Mouse (Mus musculus) forebrain, embryonic 14.5 days (tissue): ENCODE measurements at regions not wholly inside any gene's neighbourhood (a gene's known extent, or its start where the extent isn't known, plus 50 kb on each side); places are given as distances from the start of the nearest gene placed in this dataset.
A peak's percentile ranks its signal among the peaks of the same experiment; 100 is the strongest.
"Not testable (repeated sequence)": the region's sequence is repeated elsewhere in the genome, so short reads cannot be mapped to it uniquely, and the experiment has no call there.

ENCODE experiments used
- ATAC-seq: fragments of 200-750 bp; cut with Nextera tagmentation; 2 replicates; pipeline ENCODE4 v1.8.0; 2017; ENCODE audit warnings: mild to moderate bottlenecking, moderate library complexity
- DNase-seq: peaks from one replicate; pipeline ENCODE4 v3.0.0-alpha.2; 2015; ENCODE audit warnings: low spot score
- H3K27ac ChIP-seq: fragments of 300-500 bp; sonication (generic); 2 replicates; pipeline ENCODE4 v1.5.1; 2014; ENCODE audit warnings: low read depth, mild to moderate bottlenecking, control low read depth, low read length, moderate library complexity
- H3K27me3 ChIP-seq: fragments of 300-500 bp; sonication (generic); replicated peaks from 2 replicates; pipeline ENCODE4 v1.6.1; 2014; ENCODE audit warnings: low read length, control low read depth, mixed read lengths; ENCODE audit not compliant: control insufficient read depth, insufficient read depth
- H3K36me3 ChIP-seq: fragments of 300-500 bp; sonication (generic); 2 replicates; pipeline ENCODE4 v1.6.1; 2014; ENCODE audit warnings: low read length, control low read depth; ENCODE audit not compliant: control insufficient read depth, insufficient read depth
- H3K4me1 ChIP-seq: fragments of 300-500 bp; sonication (generic); 2 replicates; pipeline ENCODE4 v1.6.1; 2014; ENCODE audit warnings: antibody characterized with exemption, low read length, control low read depth; ENCODE audit not compliant: control insufficient read depth, insufficient read depth
- H3K4me2 ChIP-seq: fragments of 300-500 bp; sonication (generic); 2 replicates; pipeline ENCODE4 v1.6.1; 2014; ENCODE audit warnings: mild to moderate bottlenecking, control low read depth, low read length
- H3K4me3 ChIP-seq: fragments of 300-500 bp; sonication (generic); 2 replicates; pipeline ENCODE4 v1.5.1; 2014; ENCODE audit warnings: low read depth, low read length, control low read depth
- H3K9ac ChIP-seq: fragments of 300-500 bp; sonication (generic); 2 replicates; pipeline ENCODE4 v1.6.1; 2014; ENCODE audit warnings: mild to moderate bottlenecking, low read length, control low read depth, moderate library complexity
- H3K9me3 ChIP-seq: fragments of 300-500 bp; sonication (generic); replicated peaks from 2 replicates; pipeline ENCODE4 v1.6.1; 2016; ENCODE audit warnings: low read length, control low read depth, mixed read lengths; ENCODE audit not compliant: control insufficient read depth
- WGBS: fragments of 180-500 bp; shearing (Covaris S2); extraction: QIAGEN DNeasy Blood & Tissue Kit; methylation state at CpG from one replicate; pipeline ENCODE4 v1.1.7; 2014; 5-methylcytosine and 5-hydroxymethylcytosine counted together

GRCm38 (mm10) chr3:18751660-18752259, 803.5 kb downstream of the Cypt12 start:
- no peak overlapping the region for H3K4me3 ChIP-seq
- DNase-seq (no peak), ATAC-seq (no peak)
- H3K36me3 ChIP-seq, result no peaks in the 10 kb centered on the region
- WGBS, result 63% methylated on average over 6 of the region's 6 CpGs
- no peak overlapping the region for H3K4me2 ChIP-seq
- no peaks in the 10 kb centered on the region for H3K27me3 ChIP-seq
- H3K4me1 ChIP-seq, result no peaks in the 10 kb centered on the region
- H3K27ac ChIP-seq, result no peak overlapping the region
- H3K9ac ChIP-seq, result no peak overlapping the region
- no peaks in the 10 kb centered on the region for H3K9me3 ChIP-seq

- Histone ChIP-seq H3K9ac (no peak overlapping the region), H3K36me3 (no peaks in the 10 kb centered on the region), H3K4me2 (no peak overlapping the region), H3K4me1 (peaks cover 3% of the 10 kb centered on the region; the same call in 1 of the 2 replicates), H3K27me3 (no peaks in the 10 kb centered on the region), H3K4me3 (no peak overlapping the region), H3K9me3 (no peaks in the 10 kb centered on the region), H3K27ac (0 out of 2 replicates have a peak overlapping the region, but pooled peaks have one; percentile 16)
- DNase-seq, result peak; percentile 83
- peak; percentile 88 for ATAC-seq
- 85% methylated on average over 3 of the region's 3 CpGs for WGBS
Observed at GRCm38 (mm10) chr3:18764301-18765078, 816.3 kb downstream of the Cypt12 start.

- peak; percentile 3 for DNase-seq
- WGBS, result 90% methylated on average over 1 of the region's 1 CpGs
Observed at GRCm38 (mm10) chr3:18778481-18778880, 830.3 kb downstream of the Cypt12 start.

GRCm38 (mm10) chr3:18787531-18788176, 839.4 kb downstream of the Cypt12 start:
- no peak for DNase-seq
- Histone ChIP-seq H3K9ac (no peak overlapping the region), H3K36me3 (no peaks in the 10 kb centered on the region), H3K9me3 (no peaks in the 10 kb centered on the region), H3K4me3 (no peak overlapping the region), H3K4me2 (no peak overlapping the region), H3K27ac (no peak overlapping the region), H3K27me3 (no peaks in the 10 kb centered on the region), H3K4me1 (no peaks in the 10 kb centered on the region)
- WGBS, result 72% methylated on average over 8 of the region's 8 CpGs
- ATAC-seq, result no peak

More at GRCm38 (mm10) chr3:18778481-18778880, 830.3 kb downstream of the Cypt12 start:
- no peaks in the 10 kb centered on the region for H3K4me1 ChIP-seq
- no peaks in the 10 kb centered on the region for H3K27me3 ChIP-seq
- no peaks in the 10 kb centered on the region for H3K36me3 ChIP-seq
- no peak overlapping the region for H3K9ac ChIP-seq
- H3K9me3 ChIP-seq, result no peaks in the 10 kb centered on the region
- no peak overlapping the region for H3K27ac ChIP-seq
- no peak for ATAC-seq
- no peak overlapping the region for H3K4me3 ChIP-seq
- no peak overlapping the region for H3K4me2 ChIP-seq

GRCm38 (mm10) chr3:18802794-18803193, 825.7 kb downstream of the 1700064H15Rik start:
- 66% methylated on average over 3 of the region's 3 CpGs for WGBS
- no peak overlapping the region for H3K9ac ChIP-seq
- no peak for ATAC-seq

GRCm38 (mm10) chr3:18828788-18829320, 799.6 kb downstream of the 1700064H15Rik start:
- H3K9ac ChIP-seq, H3K27me3 ChIP-seq, DNase-seq, H3K4me2 ChIP-seq, ATAC-seq, H3K27ac ChIP-seq, H3K9me3 ChIP-seq, H3K4me1 ChIP-seq, H3K4me3 ChIP-seq, H3K36me3 ChIP-seq: not testable (repeated sequence)
- 24% methylated on average over 2 of the region's 2 CpGs for WGBS

More at GRCm38 (mm10) chr3:18802794-18803193, 825.7 kb downstream of the 1700064H15Rik start:
- Histone ChIP-seq H3K4me1 (no peaks in the 10 kb centered on the region), H3K4me3 (no peak overlapping the region), H3K4me2 (no peak overlapping the region), H3K27me3 (no peaks in the 10 kb centered on the region), H3K9me3 (no peaks in the 10 kb centered on the region), H3K36me3 (no peaks in the 10 kb centered on the region), H3K27ac (no peak overlapping the region)
- DNase-seq, result peak; percentile 6

GRCm38 (mm10) chr3:18868117-18868739, 760.2 kb downstream of the 1700064H15Rik start:
- 81% methylated on average over 4 of the region's 4 CpGs for WGBS
- Histone ChIP-seq H3K27ac (no peak overlapping the region), H3K4me2 (no peak overlapping the region), H3K9ac (no peak overlapping the region), H3K9me3 (no peaks in the 10 kb centered on the region), H3K4me3 (no peak overlapping the region), H3K4me1 (no peaks in the 10 kb centered on the region), H3K36me3 (no peaks in the 10 kb centered on the region), H3K27me3 (no peaks in the 10 kb centered on the region)
- ATAC-seq (no peak), DNase-seq (no peak)

GRCm38 (mm10) chr3:18868758-18869157, 759.7 kb downstream of the 1700064H15Rik start:
- ATAC-seq (no peak), DNase-seq (no peak)
- Histone ChIP-seq H3K9me3 (no peaks in the 10 kb centered on the region), H3K4me2 (no peak overlapping the region), H3K36me3 (no peaks in the 10 kb centered on the region), H3K4me1 (no peaks in the 10 kb centered on the region), H3K4me3 (no peak overlapping the region), H3K27ac (no peak overlapping the region), H3K27me3 (no peaks in the 10 kb centered on the region), H3K9ac (no peak overlapping the region)
- 81% methylated on average over 2 of the region's 2 CpGs for WGBS
